Mouse (Mus musculus): Measurements from ENCODE around the gene Trmt61a.

Gene Trmt61a

GRCm38 (mm10) chr12:111672581-111672980 is 5.3 kb upstream of the Trmt61a start:
- DNase-seq: no peak

- no peak for DNase-seq
Measured at GRCm38 (mm10) chr12:111674850-111675486, 2.9 kb upstream of the Trmt61a start.

GRCm38 (mm10) chr12:111675797-111676580 is 1.9 kb upstream of the Trmt61a start:
- DNase-seq: no peak

GRCm38 (mm10) chr12:111677421-111677820 is 484 bp upstream of the Trmt61a start:
- DNase-seq: no peak

- no peak for DNase-seq
Measured at GRCm38 (mm10) chr12:111678670-111678933, 697 bp downstream of the Trmt61a start.

- no peak for DNase-seq
Measured at GRCm38 (mm10) chr12:111678997-111679396, 1.1 kb downstream of the Trmt61a start.

DNA sequence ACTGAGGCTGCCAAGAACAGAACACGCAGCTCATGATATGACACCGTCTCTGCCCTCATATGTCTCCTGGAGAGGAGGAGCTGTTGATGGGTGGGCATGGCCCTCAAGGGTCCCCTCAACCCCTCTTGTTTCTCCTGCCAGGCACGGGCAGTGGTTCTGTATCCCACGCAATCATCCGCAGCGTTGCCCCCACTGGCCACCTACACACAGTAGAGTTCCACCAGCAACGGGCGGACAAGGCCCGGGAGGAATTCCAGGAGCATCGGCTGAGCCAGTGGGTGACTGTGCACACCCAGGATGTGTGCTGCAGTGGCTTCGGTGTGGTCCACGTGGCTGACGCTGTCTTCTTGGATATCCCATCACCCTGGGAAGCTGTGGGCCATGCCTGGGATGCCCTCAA is 2.8 kb downstream of the Trmt61a start:
- DNase-seq: no peak

GRCm38 (mm10) chr12:111681305-111681704 is 3.4 kb downstream of the Trmt61a start:
- DNase-seq: no peak

DNA sequence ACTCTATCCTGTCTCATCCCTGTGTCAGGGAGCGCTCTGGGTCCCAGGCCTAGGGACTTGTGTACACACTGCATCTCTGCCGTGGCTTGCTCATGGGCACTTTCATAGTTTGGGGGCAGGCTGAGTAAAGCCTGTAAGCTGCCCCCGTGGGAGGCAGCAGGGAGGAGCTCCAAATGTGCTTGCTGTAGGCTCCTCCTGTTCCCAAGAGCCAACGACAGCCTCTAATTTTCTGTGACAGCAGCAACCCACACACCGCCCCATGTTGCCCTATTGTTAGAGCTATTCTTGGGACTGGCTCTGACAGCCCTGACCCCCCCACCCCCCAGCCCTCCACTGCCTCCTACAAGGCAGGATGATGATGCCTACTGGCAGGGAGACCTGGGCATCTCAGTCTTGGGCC is 4.1 kb downstream of the Trmt61a start:
- DNase-seq: no peak

DNA sequence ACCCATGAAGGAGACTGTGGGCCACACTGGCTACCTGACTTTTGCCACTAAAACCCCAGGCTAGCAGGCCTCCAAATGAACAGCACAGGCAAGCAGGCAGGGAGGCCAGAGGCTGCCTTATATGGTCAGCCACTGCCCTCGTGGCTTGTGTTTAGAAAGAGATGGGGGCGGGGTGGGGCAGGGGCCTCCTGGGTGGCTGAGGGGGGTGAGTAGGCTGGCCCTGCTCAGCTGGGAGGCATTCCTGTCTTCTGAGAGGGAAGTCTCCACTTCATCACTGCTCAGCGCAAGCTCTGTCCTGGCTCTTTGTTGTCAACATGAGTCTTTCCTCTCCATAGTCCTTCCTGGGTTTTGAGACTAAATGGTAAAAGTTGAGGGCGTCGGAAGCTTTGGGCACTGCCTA is 4.9 kb downstream of the Trmt61a start:
- no peak for DNase-seq

- no peak for DNase-seq
Measured at GRCm38 (mm10) chr12:111686390-111686789, 8.5 kb downstream of the Trmt61a start.

GRCm38 (mm10) chr12:111687350-111688068 is 9.6 kb downstream of the Trmt61a start:
- peak; percentile 70 for DNase-seq

- DNase-seq: no peak
Measured at GRCm38 (mm10) chr12:111688069-111688428, 10.1 kb downstream of the Trmt61a start.

DNA sequence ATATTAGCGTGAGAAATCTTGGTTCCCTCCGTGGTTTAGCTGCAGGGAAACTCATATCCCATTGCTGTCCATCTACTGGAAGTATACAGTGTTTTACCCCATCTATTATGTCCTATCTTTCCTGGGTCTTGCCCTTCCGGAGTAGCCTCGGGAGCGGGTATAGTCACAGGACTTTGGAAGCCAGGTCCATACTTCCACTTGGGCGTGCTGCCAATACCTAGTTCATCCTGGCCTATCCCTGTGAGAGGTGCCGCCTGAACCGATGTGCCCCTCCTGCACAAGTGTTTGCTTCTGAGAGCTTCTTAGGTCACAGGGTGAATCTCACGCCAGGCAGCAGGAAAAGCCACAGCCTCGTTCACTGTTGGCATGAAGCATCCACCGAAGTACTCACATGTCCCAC is 11.5 kb downstream of the Trmt61a start:
- no peak for DNase-seq

- no peak for DNase-seq
Measured at GRCm38 (mm10) chr12:111691346-111691872, 13.5 kb downstream of the Trmt61a start.

GRCm38 (mm10) chr12:111692899-111693298 is 15.0 kb downstream of the Trmt61a start:
- no peak for DNase-seq

DNA sequence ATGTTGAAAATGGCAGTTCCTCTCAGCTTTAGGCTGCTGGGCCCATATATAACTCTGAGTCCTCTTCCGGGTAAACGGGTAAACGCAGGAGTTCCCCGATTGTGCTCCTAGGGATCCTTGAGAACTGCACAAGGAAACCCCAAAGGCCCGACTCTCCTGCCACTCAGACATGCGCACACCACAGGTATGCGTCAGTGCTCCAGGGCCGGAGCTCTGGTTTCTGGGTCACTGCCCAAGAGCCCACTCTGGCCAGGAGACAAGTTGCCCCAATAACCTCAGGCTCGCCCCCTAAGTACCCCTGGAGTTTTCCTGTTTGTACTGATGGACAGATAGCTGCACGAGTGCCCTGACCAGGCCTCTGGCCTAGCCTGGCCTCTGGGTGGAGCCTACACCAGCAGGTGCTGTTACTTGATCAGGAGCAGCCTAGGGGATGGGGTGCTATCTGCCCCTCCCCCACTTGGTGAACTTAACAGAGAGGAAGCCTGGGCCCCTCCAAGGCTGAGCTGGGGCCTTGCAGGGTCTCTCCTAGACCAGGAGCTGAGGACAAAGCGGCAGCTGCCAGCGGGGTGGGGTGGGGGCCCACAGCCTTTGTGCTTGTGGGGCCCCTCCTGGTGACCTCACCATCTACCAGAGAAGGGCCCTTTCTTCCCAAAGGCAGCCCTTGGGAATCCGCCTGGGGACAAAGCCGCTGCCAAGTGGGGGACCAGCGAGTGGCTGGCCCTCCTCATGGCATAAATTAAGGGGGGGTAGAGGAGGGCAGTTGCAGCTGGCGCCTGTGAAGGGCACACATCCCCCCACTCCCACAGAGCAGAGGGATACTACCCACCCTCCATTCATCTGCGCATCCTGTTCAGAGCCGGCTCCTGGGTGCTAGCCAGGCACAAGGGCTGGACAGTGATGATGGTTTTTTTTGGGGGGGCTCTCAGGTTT is 15.7 kb downstream of the Trmt61a start:
- peak; percentile 49 for DNase-seq

GRCm38 (mm10) chr12:111694271-111694781 is 16.4 kb downstream of the Trmt61a start:
- no peak for DNase-seq

DNA sequence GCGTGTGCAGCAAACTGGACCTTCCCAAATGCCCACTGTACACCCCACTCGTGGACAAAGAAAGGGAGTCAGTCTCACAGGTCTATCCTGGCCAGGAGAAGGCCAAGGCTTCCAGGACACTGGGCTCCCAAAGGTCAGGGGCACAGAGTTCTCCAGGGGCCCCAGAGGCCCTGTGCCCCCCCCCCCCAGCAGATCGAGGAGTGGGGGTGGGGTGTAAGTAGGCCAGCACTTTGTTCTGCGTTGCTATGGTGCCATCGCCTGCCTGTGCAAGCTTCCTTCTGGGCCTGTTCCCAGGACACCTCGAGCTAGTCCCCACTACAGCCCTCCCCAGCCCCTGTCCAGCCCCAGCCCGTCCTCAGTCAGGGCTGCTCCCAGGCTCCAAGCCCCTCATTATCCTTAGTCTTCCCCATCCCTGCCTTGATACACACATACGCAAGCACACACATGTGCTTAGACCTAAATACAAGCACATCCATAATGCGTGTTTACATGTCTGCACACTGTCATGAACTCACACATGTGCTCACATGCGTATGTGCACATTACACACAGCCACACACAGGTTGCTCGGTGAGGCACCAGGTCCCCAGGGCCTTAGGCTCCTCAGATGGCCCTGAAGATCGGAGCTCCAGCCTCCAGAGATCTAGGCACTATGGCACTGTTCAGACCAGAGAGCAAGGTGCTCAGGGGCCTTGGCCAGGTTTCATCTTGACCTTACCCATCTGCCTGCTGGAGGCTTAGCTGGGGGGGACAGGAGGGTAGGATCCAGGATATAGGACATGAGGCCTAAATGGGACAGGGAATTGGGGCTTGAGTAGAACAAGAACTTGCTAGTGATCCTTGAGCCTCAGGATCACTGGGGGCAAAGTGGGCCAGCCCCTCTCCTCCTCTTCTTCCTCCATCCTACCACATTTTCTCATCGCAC is 17.2 kb downstream of the Trmt61a start:
- DNase-seq: no peak

GRCm38 (mm10) chr12:111696239-111696638 is 18.3 kb downstream of the Trmt61a start:
- peak; percentile 88 for DNase-seq

- no peak for DNase-seq
Measured at GRCm38 (mm10) chr12:111697708-111698107, 19.8 kb downstream of the Trmt61a start.

All from cerebellum, adult 8-10 months (tissue).